Mouse (Mus musculus) spleen, adult 2 months (tissue): ENCODE measurements around the gene Lonrf2.

ENCODE experiments used
- CTCF ChIP-seq: fragments of 200-500 bp; IDR thresholded peaks from 2 replicates; pipeline ENCODE4 v1.5.1; 2011; ENCODE audit warnings: mild to moderate bottlenecking, inconsistent platforms; ENCODE audit not compliant: insufficient read depth, insufficient read length, insufficient replicate concordance; ENCODE audit errors: extremely low read depth
- POLR2A ChIP-seq: fragments of 200-500 bp; IDR thresholded peaks from 2 replicates; pipeline ENCODE4 v1.6.1; 2011; ENCODE audit warnings: low read depth, low read length, inconsistent platforms

DNA sequence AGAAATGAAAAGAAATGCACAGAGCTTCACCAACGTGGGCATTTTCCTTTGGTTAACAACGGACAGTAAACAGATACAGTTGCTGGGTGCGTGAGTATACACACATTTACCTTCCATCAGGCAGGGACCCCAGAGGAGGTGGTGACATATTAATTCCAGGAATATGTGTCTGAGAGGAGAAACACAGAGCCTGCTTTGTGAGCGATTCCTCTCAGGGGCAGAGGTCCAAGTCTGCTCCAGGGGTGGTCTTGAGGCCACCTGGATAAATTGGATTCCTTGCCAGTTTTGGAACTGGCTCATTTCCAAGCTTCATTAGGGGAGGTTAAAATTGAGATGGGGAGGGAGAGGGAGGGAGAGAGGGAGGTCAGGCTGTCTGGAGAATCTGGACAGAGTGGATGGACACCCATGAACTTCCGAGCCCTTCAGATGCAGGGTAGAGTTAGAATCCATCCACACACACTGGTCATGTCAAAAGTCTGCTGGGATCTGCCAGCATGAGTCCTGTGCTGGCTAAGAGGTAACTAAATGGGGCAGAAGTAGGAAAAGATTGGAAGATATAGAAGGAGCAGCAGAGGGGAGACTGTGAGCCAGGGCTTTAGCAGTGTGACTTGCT lies 78.6 kb downstream of the Lonrf2 start:
- TF ChIP-seq POLR2A: no peak
- no peak for TF ChIP-seq CTCF
